Mouse (Mus musculus): ENCODE measurements around the gene Kcnn4. TPM values are rescaled to one million over a fixed set of nuclear protein-coding genes. Genes with fewer than 3 reads are reported as not detected.
A peak's percentile ranks its signal among the peaks of the same experiment; 100 is the strongest.

Kcnn4 gene
- total and polyA plus RNA-seq, 3 experiments, result 188 to 256 TPM; not detected in 1

GRCm38 (mm10) chr7:24373538-24374379, 3.7 kb downstream of the Kcnn4 start:
- Histone ChIP-seq H3K36me3 (ENCODE audit: control insufficient read depth in 1 of 2, insufficient read depth in 2 of 2, low read length in 2 of 2) (peaks cover 9 to 40% of the 10 kb centered on the region in 2 experiments), H3K4me1 (ENCODE audit: control insufficient read depth in 1 of 2, insufficient read depth in 2 of 2, low read length in 2 of 2) (peaks cover 16 to 61% of the 10 kb centered on the region in 2 experiments), H3K27me3 (ENCODE audit: control insufficient read depth in 1 of 2, insufficient read depth in 2 of 2, low read length in 2 of 2) (no peaks in the 10 kb centered on the region), H3K4me3 (ENCODE audit: control insufficient read depth in 1 of 2, insufficient read depth in 1 of 2, low read depth in 2 of 2, low read length in 2 of 2) (peak overlapping the region; percentile 74 to 90), H3K79me2 (ENCODE audit: control insufficient read depth, insufficient read depth, low read length, poor library complexity) (peaks cover 53% of the 10 kb centered on the region), H3K9me3 (replicated peaks; ENCODE audit: insufficient read depth, low read length) (no peaks in the 10 kb centered on the region), H3K27ac (ENCODE audit: control insufficient read depth, low read depth, low read length) (peak overlapping the region; percentile 97), H3K9ac (ENCODE audit: control insufficient read depth, low read depth, low read length, poor library complexity, severe bottlenecking) (peak overlapping the region; percentile 95)
- peak; percentile 89 for DNase-seq (ENCODE audit: low read depth, low spot score)
- TF ChIP-seq HCFC1 (IDR thresholded peaks at IDR 0.05; ENCODE audit: low read depth, low read length) (peak; percentile 59), MYB (IDR thresholded peaks at IDR 0.05; ENCODE audit: low read depth, low read length) (peak; percentile 74), TCF12 (IDR thresholded peaks at IDR 0.05; ENCODE audit: low read depth, low read length) (peak; percentile 73), KAT2A (conservative IDR thresholded peaks at IDR 0.05; ENCODE audit: low read depth, low read length) (no peak; the same call in 1 of the 2 replicates), NRF1 (IDR thresholded peaks at IDR 0.05; ENCODE audit: insufficient read depth, low read depth, low read length, poor library complexity, severe bottlenecking) (no peak), CHD1 (IDR thresholded peaks at IDR 0.05; ENCODE audit: low read depth, low read length) (peak; percentile 62; the same call in 1 of the 2 replicates), MAZ (IDR thresholded peaks at IDR 0.05; ENCODE audit: low read depth, low read length) (peak; percentile 94; the same call in 1 of the 2 replicates), MAFK (IDR thresholded peaks at IDR 0.05; ENCODE audit: borderline replicate concordance, low read depth, low read length) (no peak), TAL1 (IDR thresholded peaks at IDR 0.05; ENCODE audit: low read length) (no peak), BHLHE40 (IDR thresholded peaks at IDR 0.05; ENCODE audit: borderline replicate concordance, low read depth, low read length) (no peak), NELFE (IDR thresholded peaks at IDR 0.05; ENCODE audit: low read depth, low read length) (peak; percentile 26; the same call in 1 of the 2 replicates), MXI1 (IDR thresholded peaks at IDR 0.05; ENCODE audit: low read depth, low read length) (peak; percentile 62), UBTF (IDR thresholded peaks at IDR 0.05; ENCODE audit: borderline replicate concordance, insufficient read depth, low read depth, low read length) (no peak), CTCF (IDR thresholded peaks at IDR 0.05 in 2 of 3, conservative IDR thresholded peaks at IDR 0.05 in 1 of 3; ENCODE audit: control insufficient read depth in 1 of 3, insufficient read depth in 1 of 3, low read depth in 2 of 3, low read length in 3 of 3, poor library complexity in 1 of 3, severe bottlenecking in 1 of 3) (0 out of 6 replicates have a peak, but pooled peaks of 1 of the 3 experiments have one; percentile 1), ZKSCAN1 (IDR thresholded peaks at IDR 0.05; ENCODE audit: low read depth, low read length) (peak; percentile 56; the same call in 1 of the 2 replicates), GATA1 (IDR thresholded peaks at IDR 0.05; ENCODE audit: low read depth, low read length) (no peak), ZC3H11A (IDR thresholded peaks at IDR 0.05; ENCODE audit: low read depth, low read length) (no peak), POLR2AphosphoS5 (IDR thresholded peaks at IDR 0.05; ENCODE audit: borderline replicate concordance, low read depth, low read length) (no peak), RAD21 (IDR thresholded peaks at IDR 0.05; ENCODE audit: low read depth, low read length) (no peak), TBP (IDR thresholded peaks at IDR 0.05; ENCODE audit: low read depth, low read length) (peak; percentile 34; the same call in 1 of the 2 replicates), MEF2A (IDR thresholded peaks at IDR 0.05; ENCODE audit: extremely low read depth, insufficient replicate concordance, low read depth, low read length, poor library complexity, severe bottlenecking) (no peak), SIN3A (IDR thresholded peaks at IDR 0.05; ENCODE audit: low read length) (peak; percentile 70), CHD2 (IDR thresholded peaks at IDR 0.05; ENCODE audit: low read length) (peak; percentile 13; the same call in 1 of the 2 replicates), ELF1 (IDR thresholded peaks at IDR 0.05; ENCODE audit: low read depth, low read length) (0 out of 2 replicates have a peak, but pooled peaks have one; percentile 21), ETS1 (IDR thresholded peaks at IDR 0.05; ENCODE audit: low read depth, low read length) (peak; percentile 65), USF1 (IDR thresholded peaks at IDR 0.05; ENCODE audit: low read depth, low read length) (no peak), USF2 (IDR thresholded peaks at IDR 0.05; ENCODE audit: borderline replicate concordance in 1 of 2, insufficient read depth in 1 of 2, low read depth in 1 of 2, low read length in 2 of 2) (no peak), MYC (IDR thresholded peaks at IDR 0.05; ENCODE audit: low read depth, low read length) (peak; percentile 59; the same call in 1 of the 2 replicates), ZMIZ1 (IDR thresholded peaks at IDR 0.05; ENCODE audit: low read depth, low read length) (no peak; the same call in 1 of the 2 replicates), E2F4 (IDR thresholded peaks at IDR 0.05; ENCODE audit: borderline replicate concordance, low read depth, low read length) (no peak), EP300 (IDR thresholded peaks at IDR 0.05; ENCODE audit: low read depth in 1 of 2, low read length in 2 of 2) (peak; percentile 43 to 66), MAX (IDR thresholded peaks at IDR 0.05; ENCODE audit: low read length) (peak; percentile 30; the same call in 1 of the 2 replicates), POLR2AphosphoS2 (IDR thresholded peaks at IDR 0.05; ENCODE audit: low read length) (no peak), SMC3 (IDR thresholded peaks at IDR 0.05; ENCODE audit: low read depth, low read length) (no peak)
